Mouse (Mus musculus): ENCODE measurements at regions not wholly inside any gene's neighbourhood (a gene's known extent, or its start where the extent isn't known, plus 50 kb on each side); places are given as distances from the start of the nearest gene placed in this dataset.

DNA sequence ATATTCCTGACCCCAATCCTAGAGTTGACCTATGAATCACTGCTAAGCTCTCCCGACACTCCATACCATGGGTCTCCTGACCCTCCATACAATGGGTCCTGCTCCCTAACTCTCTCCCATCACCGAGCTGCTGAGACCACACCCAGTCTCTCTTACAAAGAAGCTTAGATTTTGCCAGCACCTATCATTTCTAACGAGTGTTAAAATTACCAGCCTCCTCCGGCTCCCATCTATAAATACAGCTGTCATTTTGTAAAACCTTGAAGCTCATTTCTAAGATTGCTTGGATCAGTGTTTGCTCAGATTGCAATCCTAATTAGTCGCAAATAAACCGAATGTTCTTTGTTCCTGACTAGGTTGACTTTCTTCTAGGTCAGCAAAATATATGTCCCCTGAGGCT lies 2428.4 kb upstream of the 5930422O12Rik start:
- Histone ChIP-seq H3K79me2 (ENCODE audit: inconsistent target) (no peaks in the 10 kb centered on the region), H3K4me3 (ENCODE audit: inconsistent target) (no peak overlapping the region), H3K27ac (no peak overlapping the region), H3K36me3 (ENCODE audit: inconsistent target) (no peaks in the 10 kb centered on the region)
- WGBS (ENCODE audit: missing documents) = 88% methylated on average over 6 of the region's 6 CpGs

- 61% methylated on average over 5 of the region's 5 CpGs for WGBS (ENCODE audit: missing documents)
- H3K27ac ChIP-seq = no peak overlapping the region
- no peak overlapping the region for H3K4me3 ChIP-seq (ENCODE audit: inconsistent target)
- H3K36me3 ChIP-seq (ENCODE audit: inconsistent target) = no peaks in the 10 kb centered on the region
- no peaks in the 10 kb centered on the region for H3K79me2 ChIP-seq (ENCODE audit: inconsistent target)
Observed at GRCm38 (mm10) chr8:31001980-31002730, 2426.4 kb upstream of the 5930422O12Rik start.

DNA sequence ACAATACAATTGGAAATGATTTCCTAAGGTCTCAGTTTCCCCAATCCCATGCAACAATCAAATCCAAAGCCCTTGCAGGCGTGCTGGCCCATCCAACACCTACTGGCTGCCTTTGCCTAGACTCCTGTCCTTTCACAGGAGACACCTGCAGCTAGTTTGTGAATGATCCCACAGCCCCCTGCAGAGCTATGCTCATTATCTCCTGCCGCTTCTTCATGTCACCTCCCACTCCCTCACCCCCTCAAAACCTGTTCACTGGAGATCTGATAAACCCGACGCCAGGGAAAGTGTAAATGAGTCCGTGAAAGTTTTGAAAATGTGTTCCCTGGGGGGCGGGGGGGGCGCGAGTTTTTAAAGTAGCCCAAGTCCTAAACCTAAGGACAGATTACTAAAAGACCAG lies 2420.2 kb upstream of the 5930422O12Rik start:
- H3K4me3 ChIP-seq (ENCODE audit: inconsistent target) = no peak overlapping the region
- H3K36me3 ChIP-seq (ENCODE audit: inconsistent target) = no peaks in the 10 kb centered on the region
- no peak overlapping the region for H3K27ac ChIP-seq
- 71% methylated on average over 8 of the region's 8 CpGs for WGBS (ENCODE audit: missing documents)
- no peaks in the 10 kb centered on the region for H3K79me2 ChIP-seq (ENCODE audit: inconsistent target)

- no peaks in the 10 kb centered on the region for H3K79me2 ChIP-seq (ENCODE audit: inconsistent target)
- 91% methylated on average over 11 of the region's 11 CpGs for WGBS (ENCODE audit: missing documents)
- H3K4me3 ChIP-seq (ENCODE audit: inconsistent target) = no peak overlapping the region
- no peaks in the 10 kb centered on the region for H3K36me3 ChIP-seq (ENCODE audit: inconsistent target)
- H3K27ac ChIP-seq = no peak overlapping the region
Observed at GRCm38 (mm10) chr8:31012068-31012467, 2416.4 kb upstream of the 5930422O12Rik start.

DNA sequence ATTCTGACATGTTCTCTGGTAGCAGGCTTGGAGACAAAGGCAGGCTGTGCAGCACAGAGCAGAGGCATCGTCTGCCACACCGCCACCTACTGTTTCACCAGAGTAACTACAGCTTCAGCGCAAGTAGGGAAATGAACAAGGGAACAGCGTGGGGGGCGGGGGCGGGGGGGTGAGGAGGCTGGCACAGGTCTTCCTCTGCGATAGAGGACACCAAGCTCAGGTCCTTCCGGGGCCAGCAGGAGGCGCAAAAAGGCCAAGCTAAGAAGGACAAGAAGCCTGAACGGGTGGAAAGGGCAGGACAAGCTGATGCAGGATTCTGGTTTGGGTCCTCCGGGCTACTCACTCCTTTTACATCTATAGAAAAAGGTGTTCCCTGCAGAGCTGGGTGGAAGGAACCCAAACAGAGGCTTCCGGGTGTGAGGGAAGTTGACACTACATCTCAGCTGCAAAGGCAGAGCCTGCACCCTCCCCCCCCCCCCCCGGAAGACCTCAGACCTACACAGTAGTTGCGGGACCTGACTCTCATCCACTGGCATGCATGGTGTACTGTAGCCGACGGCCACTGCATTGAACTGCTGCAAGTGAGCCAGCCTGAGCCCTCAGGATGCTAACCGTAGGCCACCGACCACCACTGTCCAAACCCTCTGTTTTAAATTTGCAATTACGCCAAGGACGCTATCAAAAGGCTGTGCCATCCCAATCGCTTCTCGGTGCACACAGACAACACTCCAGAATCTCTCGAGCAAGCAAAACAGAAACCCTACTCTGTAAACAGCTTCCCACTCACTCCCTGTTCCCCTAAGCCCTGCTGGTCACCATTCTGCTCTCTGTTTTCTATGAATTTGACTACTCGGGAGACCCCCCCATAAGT lies 2396.6 kb upstream of the 5930422O12Rik start:
- Histone ChIP-seq H3K36me3 (ENCODE audit: inconsistent target) (no peaks in the 10 kb centered on the region), H3K4me3 (ENCODE audit: inconsistent target) (no peak overlapping the region), H3K27ac (no peak overlapping the region), H3K79me2 (ENCODE audit: inconsistent target) (no peaks in the 10 kb centered on the region)
- WGBS (ENCODE audit: missing documents) = 5% methylated on average over 24 of the region's 24 CpGs

- no peaks in the 10 kb centered on the region for H3K79me2 ChIP-seq (ENCODE audit: inconsistent target)
- H3K36me3 ChIP-seq (ENCODE audit: inconsistent target) = no peaks in the 10 kb centered on the region
- H3K4me3 ChIP-seq (ENCODE audit: inconsistent target) = peak overlapping the region; percentile 16; the same call in 1 of the 2 replicates
- 3% methylated on average over 13 of the region's 13 CpGs for WGBS (ENCODE audit: missing documents)
- H3K27ac ChIP-seq = no peak overlapping the region
Observed at GRCm38 (mm10) chr8:31033281-31033680, 2395.2 kb upstream of the 5930422O12Rik start.

DNA sequence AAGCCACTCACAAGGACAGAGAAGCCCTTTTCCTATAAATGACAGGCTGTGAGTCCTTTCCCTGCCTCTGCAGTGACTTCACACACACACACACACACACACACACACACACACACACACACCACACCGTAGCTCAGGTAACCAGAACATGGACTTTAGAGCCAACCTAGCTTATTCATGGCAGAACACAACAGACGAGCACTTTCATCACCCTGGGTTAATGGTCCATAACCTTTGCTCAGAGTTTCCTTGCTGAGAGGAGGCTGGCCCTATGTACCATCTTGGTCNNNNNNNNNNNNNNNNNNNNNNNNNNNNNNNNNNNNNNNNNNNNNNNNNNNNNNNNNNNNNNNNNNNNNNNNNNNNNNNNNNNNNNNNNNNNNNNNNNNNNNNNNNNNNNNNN lies 2391.6 kb upstream of the 5930422O12Rik start:
- no peaks in the 10 kb centered on the region for H3K36me3 ChIP-seq (ENCODE audit: inconsistent target)
- H3K27ac ChIP-seq = no peak overlapping the region
- no peaks in the 10 kb centered on the region for H3K79me2 ChIP-seq (ENCODE audit: inconsistent target)
- H3K4me3 ChIP-seq (ENCODE audit: inconsistent target) = no peak overlapping the region
- 56% methylated on average over 2 of the region's 2 CpGs for WGBS (ENCODE audit: missing documents)
